Mouse (Mus musculus) neural tube, embryonic 13.5 days (tissue): Measurements from ENCODE around the gene Dusp2. TPM values are rescaled to one million over a fixed set of nuclear protein-coding genes. Genes with fewer than 3 reads are reported as not detected.

Experiments
- ATAC-seq: fragments of 200-750 bp; cut with Nextera tagmentation; 2 replicates; pipeline ENCODE4 v1.8.0; 2017; ENCODE audit warnings: low read depth, mild to moderate bottlenecking, moderate TSS enrichment, moderate library complexity
- H3K27ac ChIP-seq: fragments of 300-500 bp; sonication (generic); replicated peaks from 2 replicates; pipeline ENCODE4 v1.5.1; 2015; ENCODE audit warnings: moderate library complexity, mild to moderate bottlenecking, inconsistent platforms
- H3K27me3 ChIP-seq: fragments of 300-500 bp; sonication (generic); 2 replicates; pipeline ENCODE4 v1.6.1; 2015; ENCODE audit warnings: mild to moderate bottlenecking, inconsistent platforms
- H3K36me3 ChIP-seq: fragments of 300-500 bp; sonication (generic); 2 replicates; pipeline ENCODE4 v1.6.1; 2015; ENCODE audit warnings: mild to moderate bottlenecking, inconsistent platforms
- H3K4me1 ChIP-seq: fragments of 300-500 bp; sonication (generic); replicated peaks from 2 replicates; pipeline ENCODE4 v1.6.1; 2015; ENCODE audit warnings: inconsistent platforms
- H3K4me2 ChIP-seq: fragments of 300-500 bp; sonication (generic); 2 replicates; pipeline ENCODE4 v1.6.1; 2015; ENCODE audit warnings: inconsistent platforms, mild to moderate bottlenecking, moderate library complexity
- H3K4me3 ChIP-seq: fragments of 300-500 bp; sonication (generic); 2 replicates; pipeline ENCODE4 v1.5.1; 2015; ENCODE audit warnings: mild to moderate bottlenecking, inconsistent platforms
- H3K9ac ChIP-seq: fragments of 300-500 bp; sonication (generic); 2 replicates; pipeline ENCODE4 v1.6.1; 2015; ENCODE audit warnings: moderate library complexity, mild to moderate bottlenecking, inconsistent platforms
- H3K9me3 ChIP-seq: fragments of 300-500 bp; sonication (generic); 2 replicates; pipeline ENCODE4 v1.6.1; 2016; ENCODE audit warnings: inconsistent platforms
- WGBS: fragments of 180-500 bp; shearing (Covaris S2); methylation state at CpG from one replicate; pipeline ENCODE4 v1.1.7; 2015; 5-methylcytosine and 5-hydroxymethylcytosine counted together
- polyA plus RNA-seq: library from polyadenylated mRNA; unstranded; fragments of >200 nt; fragmentation: Nextera tagmentation; extraction: Ambion mirVana; gene quantifications from 2 replicates; pipeline ENCODE4 v1.2.1, GENCODE M21; 2015

The Dusp2 gene
- polyA plus RNA-seq, 1 experiment from 2014 or later, result 9.1 TPM

DNA sequence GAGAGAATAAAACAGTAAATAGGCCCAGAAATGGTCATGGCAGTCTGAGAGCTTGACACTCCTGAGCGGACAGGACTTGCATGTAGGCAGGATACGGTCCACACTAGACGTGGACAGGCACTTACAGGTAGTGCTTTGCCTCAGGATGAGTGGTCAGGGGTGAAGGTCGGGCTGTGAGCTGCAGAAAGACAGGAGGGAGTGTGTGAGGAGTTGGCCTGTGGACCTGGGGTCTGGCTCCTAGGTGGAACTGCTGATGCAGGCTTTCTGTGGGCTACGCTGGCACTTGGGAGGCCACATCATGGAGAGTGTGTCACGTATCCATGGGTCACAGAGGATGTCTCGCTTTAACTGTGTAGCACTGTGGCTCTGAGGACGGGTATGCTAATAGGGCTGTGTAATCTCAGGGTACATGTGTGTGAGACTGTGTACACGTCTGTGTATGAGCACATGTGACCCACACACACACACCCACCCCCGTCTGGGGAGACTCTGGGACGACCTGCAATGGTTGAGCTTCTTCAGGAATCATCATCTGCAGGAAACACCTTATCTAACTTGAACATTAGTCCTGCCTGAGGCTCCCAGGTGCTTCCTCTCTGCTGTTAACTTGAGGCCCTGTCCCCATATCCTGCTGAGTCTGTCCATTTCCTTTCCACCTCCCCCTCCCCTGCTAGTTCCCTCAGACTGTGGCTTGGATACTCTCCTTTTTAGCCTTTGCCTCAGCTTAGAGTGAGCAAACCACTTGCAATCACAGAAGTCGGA, 7.7 kb upstream of the Dusp2 start:
- H3K27me3 ChIP-seq, result no peaks in the 10 kb centered on the region

DNA sequence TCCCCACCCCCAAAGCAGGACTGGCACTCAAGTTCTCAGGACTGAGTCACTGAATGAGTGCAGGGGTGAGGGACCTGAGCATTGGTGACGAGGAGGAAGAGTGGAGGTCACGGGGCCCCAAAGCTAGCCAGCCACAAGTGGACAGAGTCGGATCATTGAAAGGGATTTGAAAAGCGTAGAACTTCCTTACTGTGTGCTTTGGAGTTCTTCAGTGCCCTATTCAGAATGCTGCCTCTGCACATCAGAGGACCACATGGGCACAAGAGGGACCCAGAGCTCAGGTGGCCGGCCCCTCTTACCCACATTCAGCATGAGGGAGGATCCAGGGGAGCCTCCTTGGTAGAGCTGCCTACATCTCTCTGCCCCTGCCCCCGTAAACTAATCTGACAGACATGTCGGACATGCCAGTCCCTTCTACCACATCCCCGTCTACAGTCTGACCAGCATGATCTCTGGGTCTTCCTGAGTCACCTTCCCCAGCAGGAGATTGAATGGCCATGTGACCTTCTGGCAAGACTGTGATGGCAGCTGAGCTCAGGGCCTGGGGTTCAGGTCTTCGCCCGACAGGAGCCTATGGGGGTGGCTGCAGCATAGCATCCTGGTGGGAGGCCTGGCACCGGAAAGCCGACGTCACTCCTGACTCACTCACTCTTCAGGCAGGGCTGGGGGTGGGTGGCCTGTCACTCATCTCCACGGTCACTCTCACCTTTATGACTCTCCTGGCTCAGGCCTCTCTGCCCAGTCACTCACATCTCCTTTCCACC, 3.0 kb upstream of the Dusp2 start:
- H3K4me3 ChIP-seq, result no peak overlapping the region
- no peaks in the 10 kb centered on the region for H3K9me3 ChIP-seq
- peaks cover 12% of the 10 kb centered on the region for H3K4me1 ChIP-seq
- H3K9ac ChIP-seq, result no peak overlapping the region
- H3K27me3 ChIP-seq, result peaks cover 42% of the 10 kb centered on the region
- no peak for ATAC-seq
- H3K4me2 ChIP-seq, result no peak overlapping the region
- H3K36me3 ChIP-seq, result no peaks in the 10 kb centered on the region
- no peak overlapping the region for H3K27ac ChIP-seq
- WGBS, result 87% methylated on average over 14 of the region's 14 CpGs

More for the DNA sequence above, 7.7 kb upstream of the Dusp2 start:
- H3K9me3 ChIP-seq, result no peaks in the 10 kb centered on the region
- H3K27ac ChIP-seq, result no peak overlapping the region
- H3K9ac ChIP-seq, result no peak overlapping the region
- no peaks in the 10 kb centered on the region for H3K4me1 ChIP-seq
- WGBS, result 70% methylated on average over 12 of the region's 12 CpGs
- ATAC-seq, result 0 out of 2 replicates have a peak, but pooled peaks have one; percentile 23
- H3K36me3 ChIP-seq, result no peaks in the 10 kb centered on the region
- no peak overlapping the region for H3K4me3 ChIP-seq
- H3K4me2 ChIP-seq, result no peak overlapping the region

DNA sequence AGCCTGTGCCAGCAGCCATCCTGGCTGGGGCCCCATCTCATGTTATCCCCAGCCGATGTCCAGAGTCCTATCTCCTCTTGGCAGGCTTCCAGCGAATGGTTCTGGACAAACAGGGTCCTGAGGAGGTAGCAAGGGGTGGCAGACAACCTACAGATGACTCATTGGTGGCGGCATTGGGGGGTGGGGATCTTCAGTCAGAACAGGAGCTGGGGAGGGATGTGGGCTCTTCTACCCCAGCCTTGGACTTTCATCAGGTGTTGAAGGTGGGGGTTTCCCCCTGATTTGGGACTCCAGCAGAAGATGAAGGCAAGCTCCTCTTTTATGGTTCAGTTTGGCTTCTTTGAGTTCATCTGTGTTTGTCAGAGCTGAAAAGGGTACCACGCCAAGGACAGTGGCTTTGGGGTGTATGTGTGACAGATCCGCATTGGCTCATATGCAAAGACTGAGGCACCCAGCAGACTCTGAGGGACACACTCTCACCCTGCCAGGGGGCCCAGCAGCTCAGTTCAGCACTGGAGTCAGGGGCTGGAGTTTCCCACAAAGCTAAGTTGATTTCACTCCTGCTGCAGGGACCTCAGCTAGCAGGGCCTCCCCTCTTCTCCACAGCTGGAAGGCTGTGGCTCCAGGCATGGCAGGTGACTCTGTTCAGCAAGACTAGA, 1.9 kb upstream of the Dusp2 start:
- Histone ChIP-seq H3K4me2 (no peak overlapping the region), H3K27ac (no peak overlapping the region), H3K36me3 (no peaks in the 10 kb centered on the region), H3K9me3 (no peaks in the 10 kb centered on the region), H3K4me1 (peaks cover 12% of the 10 kb centered on the region), H3K27me3 (peaks cover 50% of the 10 kb centered on the region), H3K4me3 (no peak overlapping the region), H3K9ac (no peak overlapping the region)
- WGBS, result 83% methylated on average over 5 of the region's 5 CpGs
- no peak for ATAC-seq

DNA sequence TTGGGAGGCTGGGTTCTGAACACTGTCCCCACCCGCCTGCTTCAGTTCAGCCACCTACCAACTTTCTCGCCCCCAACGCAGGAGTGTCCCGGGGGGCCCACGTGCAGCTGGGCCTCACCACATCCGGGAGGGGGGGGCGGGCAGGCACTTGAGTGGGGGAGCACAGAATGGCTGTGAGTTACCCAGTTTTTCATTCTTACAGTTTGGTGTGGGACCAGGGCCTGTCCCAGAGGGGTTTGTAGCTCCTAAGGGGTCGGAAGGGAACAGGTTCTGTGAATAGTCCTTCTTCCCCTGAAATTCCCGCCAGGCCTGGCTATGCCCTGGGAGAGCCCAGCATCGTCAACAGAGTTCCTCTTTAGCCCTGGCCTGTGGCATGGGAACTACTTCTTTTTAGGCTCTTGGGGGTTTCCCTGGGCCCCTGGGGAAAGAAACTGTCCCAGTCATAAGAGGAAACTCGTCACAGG, 849 bp upstream of the Dusp2 start:
- 48% methylated on average over 11 of the region's 11 CpGs for WGBS
- no peak for ATAC-seq
- Histone ChIP-seq H3K27ac (no peak overlapping the region), H3K4me3 (no peak overlapping the region), H3K4me1 (peaks cover 12% of the 10 kb centered on the region), H3K9me3 (no peaks in the 10 kb centered on the region), H3K27me3 (peaks cover 57% of the 10 kb centered on the region), H3K4me2 (no peak overlapping the region), H3K9ac (no peak overlapping the region), H3K36me3 (no peaks in the 10 kb centered on the region)

DNA sequence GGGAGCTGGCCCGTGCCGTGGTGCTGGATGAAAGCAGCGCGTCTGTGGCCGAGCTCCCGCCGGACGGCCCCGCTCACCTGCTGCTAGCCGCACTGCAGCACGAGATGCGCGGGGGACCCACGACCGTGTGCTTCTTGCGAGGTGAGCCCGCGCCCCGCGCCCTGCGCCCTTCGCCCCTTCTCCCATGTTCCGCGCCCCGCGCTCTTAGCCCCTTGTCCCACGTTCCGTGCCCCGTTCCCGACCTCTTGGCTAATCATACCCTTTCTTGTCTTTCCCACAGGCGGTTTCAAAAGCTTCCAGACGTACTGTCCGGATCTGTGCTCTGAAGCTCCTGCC, 506 bp downstream of the Dusp2 start:
- Histone ChIP-seq H3K27me3 (peaks cover 57% of the 10 kb centered on the region), H3K27ac (no peak overlapping the region), H3K9me3 (no peaks in the 10 kb centered on the region), H3K36me3 (no peaks in the 10 kb centered on the region), H3K9ac (peak overlapping the region; percentile 76), H3K4me3 (peak overlapping the region; percentile 54), H3K4me2 (peak overlapping the region; percentile 85), H3K4me1 (peaks cover 12% of the 10 kb centered on the region)
- ATAC-seq, result no peak
- 4% methylated on average over 31 of the region's 33 CpGs for WGBS

DNA sequence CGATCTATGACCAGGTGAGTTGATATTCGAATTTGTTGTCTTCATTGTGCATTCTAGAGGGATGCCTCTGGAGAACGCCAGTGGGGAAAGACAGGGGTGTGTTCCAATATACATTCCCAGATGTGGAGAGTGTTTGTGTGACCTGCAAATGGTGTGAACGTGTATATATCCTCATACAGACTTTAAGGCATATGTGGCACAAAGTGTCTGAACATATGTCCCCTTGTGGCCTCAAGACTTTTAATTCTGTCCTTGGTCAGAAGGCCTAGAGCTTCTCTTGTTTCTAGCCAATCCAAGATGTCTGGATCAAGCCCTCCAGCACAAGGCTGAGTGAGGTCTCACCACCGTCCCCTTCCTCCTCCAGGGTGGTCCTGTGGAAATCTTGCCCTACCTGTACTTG, 926 bp downstream of the Dusp2 start:
- peaks cover 57% of the 10 kb centered on the region for H3K27me3 ChIP-seq
- ATAC-seq, result no peak
- no peaks in the 10 kb centered on the region for H3K9me3 ChIP-seq
- H3K36me3 ChIP-seq, result no peaks in the 10 kb centered on the region
- peak overlapping the region; percentile 76 for H3K9ac ChIP-seq
- WGBS, result 53% methylated on average over 5 of the region's 5 CpGs
- peak overlapping the region; percentile 54 for H3K4me3 ChIP-seq
- no peak overlapping the region for H3K27ac ChIP-seq
- H3K4me2 ChIP-seq, result peak overlapping the region; percentile 85
- peaks cover 12% of the 10 kb centered on the region for H3K4me1 ChIP-seq

DNA sequence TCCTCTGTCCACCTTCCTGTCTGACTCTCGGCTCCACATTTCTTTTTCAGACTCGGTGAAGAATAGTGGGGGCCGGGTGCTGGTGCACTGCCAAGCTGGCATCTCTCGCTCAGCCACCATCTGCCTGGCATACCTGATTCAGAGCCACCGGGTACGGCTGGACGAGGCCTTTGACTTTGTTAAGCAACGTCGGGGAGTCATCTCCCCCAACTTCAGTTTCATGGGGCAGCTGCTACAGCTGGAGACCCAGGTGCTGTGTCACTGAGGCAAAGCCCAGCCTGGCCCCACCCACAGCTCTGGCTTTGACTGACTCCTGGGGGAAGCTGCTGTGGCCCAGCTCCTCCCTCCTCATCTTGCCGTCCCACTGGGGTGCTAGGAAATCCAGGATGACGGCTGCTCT, 1.6 kb downstream of the Dusp2 start:
- Histone ChIP-seq H3K27me3 (peaks cover 57% of the 10 kb centered on the region), H3K27ac (no peak overlapping the region), H3K9ac (no peak overlapping the region), H3K9me3 (no peaks in the 10 kb centered on the region), H3K36me3 (no peaks in the 10 kb centered on the region), H3K4me2 (peak overlapping the region; percentile 85), H3K4me3 (peak overlapping the region; percentile 54), H3K4me1 (peaks cover 12% of the 10 kb centered on the region)
- 66% methylated on average over 11 of the region's 11 CpGs for WGBS
- ATAC-seq, result no peak

DNA sequence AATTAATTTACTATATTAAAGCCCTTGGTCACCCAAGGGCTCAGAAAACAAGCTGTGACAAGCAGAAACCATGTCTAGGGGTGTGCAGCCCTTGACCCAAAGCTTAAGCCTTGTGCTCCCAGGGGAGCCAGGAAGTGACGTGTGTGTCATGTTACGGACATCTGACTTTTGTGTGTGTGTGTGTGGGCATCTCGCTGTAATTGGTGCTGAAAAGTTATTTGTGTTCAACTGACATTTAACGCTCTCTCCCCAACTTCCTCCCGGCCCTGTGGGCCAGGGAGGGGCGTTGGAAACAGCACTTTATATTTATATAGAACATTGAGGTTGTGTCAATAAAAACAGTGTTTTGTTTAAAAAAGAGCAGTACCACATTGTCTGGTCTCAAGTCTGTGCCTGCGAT, 2.1 kb downstream of the Dusp2 start:
- H3K4me2 ChIP-seq, result peak overlapping the region; percentile 85
- WGBS, result 75% methylated on average over 7 of the region's 7 CpGs

DNA sequence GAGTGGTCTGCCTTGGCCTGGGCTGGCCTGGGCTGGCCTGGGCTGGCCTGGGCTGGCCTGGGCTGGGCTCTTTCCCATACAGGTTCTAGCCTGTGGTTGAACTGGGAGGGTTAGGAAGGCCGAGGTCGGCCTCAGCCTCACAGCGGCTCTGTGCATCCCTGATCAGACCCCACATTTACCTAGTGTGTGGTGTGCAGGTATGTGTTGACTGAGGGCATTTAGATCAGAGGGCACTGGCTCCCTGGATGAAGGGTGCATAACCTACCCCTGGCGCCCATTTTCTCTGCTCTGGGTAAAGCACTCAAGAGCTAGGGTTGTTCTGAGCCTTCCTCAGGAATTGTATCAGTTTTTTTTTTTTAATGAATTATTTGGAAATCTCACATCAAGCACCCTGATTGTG, 2.5 kb downstream of the Dusp2 start, which contains the start of gene Astl:
Gene Astl (plus strand): TSS at position 224 of the 400 bp plus-strand sequence.
- H3K4me3 ChIP-seq, result peak within 1 kb of the TSS; percentile 54
- H3K36me3 ChIP-seq, result no peaks in the 10 kb centered on the region
- WGBS, result 91% methylated on average over 4 of the region's 4 CpGs
- peaks cover 12% of the 10 kb centered on the region for H3K4me1 ChIP-seq
- H3K27ac ChIP-seq, result no peak within 1 kb of the TSS
- no peak for ATAC-seq
- no peaks in the 10 kb centered on the region for H3K9me3 ChIP-seq
- H3K9ac ChIP-seq, result no peak within 1 kb of the TSS
- H3K4me2 ChIP-seq, result peak within 1 kb of the TSS; percentile 85
- H3K27me3 ChIP-seq, result peaks cover 57% of the 10 kb centered on the region

More for the DNA sequence above, 2.1 kb downstream of the Dusp2 start:
- no peak overlapping the region for H3K27ac ChIP-seq
- H3K4me3 ChIP-seq, result peak overlapping the region; percentile 54; the same call in 1 of the 2 replicates
- peaks cover 57% of the 10 kb centered on the region for H3K27me3 ChIP-seq
- no peaks in the 10 kb centered on the region for H3K36me3 ChIP-seq
- H3K9me3 ChIP-seq, result no peaks in the 10 kb centered on the region
- no peak overlapping the region for H3K9ac ChIP-seq
- peaks cover 12% of the 10 kb centered on the region for H3K4me1 ChIP-seq
- ATAC-seq, result no peak

DNA sequence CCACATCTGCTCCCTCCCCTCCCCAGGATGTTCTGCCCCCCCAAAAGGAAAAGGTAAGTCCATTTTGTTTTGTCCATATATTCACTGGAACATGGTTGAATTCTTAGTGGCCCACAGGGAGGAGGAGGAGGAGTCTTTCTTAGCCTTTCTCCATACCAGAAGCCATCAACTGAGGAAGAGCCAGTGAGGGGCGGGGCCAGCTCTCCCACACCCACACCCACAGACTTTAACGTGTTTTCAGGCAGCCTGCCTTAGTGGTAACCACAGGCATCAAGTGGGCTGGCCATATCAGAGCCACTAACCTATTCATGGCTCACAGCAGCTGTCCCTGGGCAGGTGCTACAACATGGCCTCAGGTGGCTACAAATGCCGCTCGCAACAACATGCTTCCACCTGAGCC, 2.9 kb downstream of the Dusp2 start:
- no peak overlapping the region for H3K4me2 ChIP-seq
- H3K27ac ChIP-seq, result no peak overlapping the region
- no peak for ATAC-seq
- peaks cover 57% of the 10 kb centered on the region for H3K27me3 ChIP-seq
- no peak overlapping the region for H3K4me3 ChIP-seq
- H3K9me3 ChIP-seq, result no peaks in the 10 kb centered on the region
- H3K9ac ChIP-seq, result no peak overlapping the region
- 78% methylated on average over 4 of the region's 4 CpGs for WGBS
- no peaks in the 10 kb centered on the region for H3K36me3 ChIP-seq
- H3K4me1 ChIP-seq, result peaks cover 12% of the 10 kb centered on the region

DNA sequence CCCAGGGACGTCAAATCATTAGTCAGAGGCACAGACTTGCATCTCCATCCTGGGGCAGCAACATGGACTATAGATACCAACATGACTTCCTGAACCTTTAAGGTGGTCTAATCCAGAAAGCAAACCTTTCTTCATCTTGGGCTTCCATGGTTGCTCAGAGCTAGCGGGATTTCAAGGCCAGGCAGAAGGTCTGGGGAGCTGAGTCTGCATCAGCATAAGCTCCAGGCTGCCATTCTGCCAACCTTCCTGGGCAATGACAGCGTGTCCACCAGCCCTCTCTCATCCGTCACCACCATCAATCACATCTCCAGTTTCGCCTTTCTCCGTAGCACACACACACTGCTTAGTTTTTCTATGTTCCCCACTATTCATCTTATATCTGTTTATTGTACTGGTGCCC, 3.3 kb downstream of the Dusp2 start:
- H3K4me1 ChIP-seq, result peaks cover 12% of the 10 kb centered on the region
- H3K27ac ChIP-seq, result no peak overlapping the region
- H3K9ac ChIP-seq, result no peak overlapping the region
- no peaks in the 10 kb centered on the region for H3K9me3 ChIP-seq
- no peak overlapping the region for H3K4me2 ChIP-seq
- ATAC-seq, result no peak
- WGBS, result 74% methylated on average over 6 of the region's 6 CpGs
- peaks cover 52% of the 10 kb centered on the region for H3K27me3 ChIP-seq
- H3K4me3 ChIP-seq, result no peak overlapping the region
- H3K36me3 ChIP-seq, result no peaks in the 10 kb centered on the region

DNA sequence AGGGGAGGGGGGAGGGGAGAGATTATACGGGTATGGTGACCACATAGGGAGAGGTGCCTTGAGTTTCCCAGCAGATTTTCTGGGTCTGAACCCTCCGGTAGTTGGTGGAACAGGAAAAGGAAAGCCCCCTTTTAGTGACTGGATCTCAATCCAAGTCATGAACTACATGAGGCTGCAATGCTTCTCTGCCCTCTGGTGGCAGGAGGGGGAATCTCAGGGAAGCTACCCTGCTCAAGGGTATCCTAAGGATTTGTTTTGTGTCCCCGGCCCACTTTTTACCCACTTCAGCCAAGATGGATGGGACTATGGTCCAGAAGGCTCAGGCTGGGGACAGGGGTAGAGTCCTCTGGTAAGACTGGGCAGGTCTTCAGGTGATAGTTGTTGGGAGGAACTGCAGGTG, 5.2 kb downstream of the Dusp2 start:
- ATAC-seq, result no peak
- 17% methylated on average over 3 of the region's 3 CpGs for WGBS
- peaks cover 33% of the 10 kb centered on the region for H3K27me3 ChIP-seq
- H3K9ac ChIP-seq, result no peak overlapping the region
- no peak overlapping the region for H3K4me2 ChIP-seq
- H3K4me1 ChIP-seq, result peaks cover 6% of the 10 kb centered on the region
- no peaks in the 10 kb centered on the region for H3K9me3 ChIP-seq
- H3K36me3 ChIP-seq, result no peaks in the 10 kb centered on the region
- no peak overlapping the region for H3K27ac ChIP-seq
- H3K4me3 ChIP-seq, result no peak overlapping the region
